Mouse (Mus musculus): ENCODE measurements around the gene Gm21973.

The Gm21973 gene

DNA sequence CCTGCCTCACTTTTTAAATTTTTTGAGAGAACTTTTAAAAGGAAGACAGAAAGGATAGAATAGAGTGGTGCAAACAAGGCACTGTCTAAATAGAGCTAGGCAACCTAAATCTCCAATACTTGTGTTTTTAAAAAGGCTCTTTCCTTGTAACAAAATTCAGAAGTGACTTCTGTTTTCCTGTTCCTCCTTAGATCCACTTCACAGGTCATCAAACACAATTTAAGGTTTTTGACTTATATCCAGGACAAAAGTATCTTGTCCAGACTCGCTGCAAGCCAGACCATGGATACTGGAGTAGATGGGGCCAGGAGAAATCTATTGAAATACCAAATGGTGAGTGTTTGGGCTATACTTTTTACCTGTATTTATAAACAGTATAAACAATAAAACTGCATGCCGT is at the start of gene Gm21973:
Gm21973 (plus strand) TSS at position 301 of the 400 bp plus-strand sequence.
- no peak for DNase-seq (ENCODE audit: low spot score in 2 of 2)

DNA sequence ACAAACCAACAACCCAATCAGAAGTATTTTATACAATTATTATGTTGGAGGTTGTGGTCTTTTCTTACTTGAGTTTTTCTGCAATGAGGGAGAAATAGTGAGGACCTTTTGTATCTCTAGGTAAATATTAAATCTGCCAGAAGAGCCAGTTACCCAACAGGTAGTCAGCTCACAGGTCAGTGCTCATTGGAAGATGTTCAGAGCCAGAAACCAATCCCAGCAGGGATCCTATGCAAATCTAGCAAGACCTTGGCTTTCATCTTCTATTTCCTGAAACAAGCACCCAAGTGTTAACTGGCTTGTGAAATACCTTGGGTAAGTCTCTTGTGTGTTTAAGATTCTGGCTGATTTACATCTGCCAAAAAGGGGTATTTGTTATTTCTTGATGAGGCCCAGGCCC is 48.8 kb upstream of the Gm21973 start:
- DNase-seq (ENCODE audit: low spot score in 2 of 2): no peak

DNA sequence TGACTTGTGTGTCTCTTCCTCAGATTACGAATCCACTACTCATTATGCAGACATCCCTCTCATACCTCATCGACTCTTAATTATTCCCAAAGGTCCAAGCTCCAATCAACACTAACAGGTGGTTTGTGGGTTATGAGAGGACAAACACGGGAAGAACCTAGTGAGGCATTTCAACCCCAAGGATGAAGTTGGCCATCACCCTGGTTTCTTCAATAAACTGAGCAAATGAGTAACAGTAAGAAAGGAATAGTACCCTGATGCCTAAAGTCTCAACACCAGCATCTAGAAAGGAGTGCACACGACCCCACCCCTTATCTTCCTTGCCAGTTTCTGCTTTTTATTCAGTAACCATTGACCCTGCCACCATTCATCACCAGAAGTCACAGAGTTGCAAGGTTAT is 47.7 kb upstream of the Gm21973 start:
- no peak for DNase-seq (ENCODE audit: low spot score in 2 of 2)

DNA sequence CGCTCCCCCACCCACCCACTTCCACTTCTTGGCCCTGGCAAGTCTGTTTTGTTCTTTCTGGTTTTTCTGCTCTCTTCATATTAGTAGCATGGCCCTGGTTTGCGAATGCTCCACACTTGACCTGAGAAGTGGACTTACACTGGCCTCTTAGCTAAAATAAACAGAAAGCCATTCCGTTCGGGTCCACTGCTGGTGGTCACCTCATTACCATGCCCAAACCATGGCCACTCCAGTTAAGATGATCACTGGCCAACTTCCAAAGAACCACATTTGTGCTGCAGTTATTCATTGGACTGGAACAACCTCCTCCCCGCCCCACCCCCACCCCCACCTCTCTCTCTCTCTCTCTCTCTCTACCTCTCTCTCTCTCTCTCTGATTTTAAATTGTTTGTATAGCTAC is 43.6 kb upstream of the Gm21973 start:
- DNase-seq (ENCODE audit: low spot score in 2 of 2): no peak

DNA sequence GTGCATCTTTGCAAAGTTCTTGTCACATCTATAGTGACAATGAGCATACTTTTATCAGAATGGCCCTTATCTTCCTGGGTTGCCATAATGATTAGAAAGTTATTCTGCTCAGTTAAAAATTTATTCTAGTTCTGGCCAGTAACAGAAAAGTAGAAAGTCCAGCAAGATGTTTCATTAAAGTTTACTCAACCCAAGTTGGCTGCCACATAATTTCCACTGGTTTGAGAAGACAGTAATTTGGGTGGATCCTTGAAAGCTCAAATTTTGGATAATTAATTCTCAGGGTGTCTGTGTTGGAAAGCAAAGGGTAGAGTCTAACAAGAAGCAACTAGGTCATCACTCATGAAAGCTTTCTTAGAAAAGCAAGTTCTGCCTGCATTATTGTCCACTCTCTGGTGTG is 41.5 kb upstream of the Gm21973 start:
- DNase-seq (ENCODE audit: low spot score in 2 of 2): no peak

DNA sequence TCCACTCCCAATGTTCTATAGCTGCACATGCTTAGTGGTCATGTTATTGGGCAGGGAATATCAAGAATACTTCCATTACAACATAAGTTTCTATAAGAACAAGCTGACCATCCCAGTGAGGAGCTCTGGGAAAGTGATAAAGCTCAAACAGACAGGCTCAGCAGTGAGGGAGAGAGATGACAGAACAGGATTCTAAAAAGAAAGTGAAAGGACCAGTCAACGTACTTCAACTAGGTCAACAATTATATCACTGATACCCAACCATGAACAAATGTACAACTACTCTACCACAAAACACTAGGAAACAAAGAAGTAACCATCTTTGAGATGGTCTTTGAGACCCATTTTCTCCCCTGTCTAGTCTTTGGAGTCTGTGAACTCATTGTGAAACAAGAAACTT is 28.6 kb upstream of the Gm21973 start:
- DNase-seq (ENCODE audit: low spot score in 2 of 2): no peak

DNA sequence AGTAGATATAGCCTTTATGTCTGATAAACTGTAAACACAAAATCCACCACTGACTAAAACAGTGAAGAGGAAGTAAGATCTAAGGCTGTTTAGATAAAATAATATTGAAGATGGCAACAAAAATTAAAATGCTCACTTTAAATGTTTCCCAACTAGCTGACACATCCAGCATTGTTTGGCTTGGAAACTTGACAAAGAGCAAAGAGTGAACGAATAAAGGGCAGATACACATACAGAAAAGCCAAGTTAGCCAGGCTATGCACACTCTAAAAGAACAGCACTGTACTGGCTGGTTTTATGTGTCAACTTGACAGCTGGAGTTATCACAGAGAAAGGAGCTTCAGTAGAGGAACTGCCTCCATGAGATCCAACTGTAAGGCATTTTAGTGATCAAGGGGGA is 27.1 kb upstream of the Gm21973 start:
- DNase-seq (ENCODE audit: low spot score in 2 of 2): no peak

DNA sequence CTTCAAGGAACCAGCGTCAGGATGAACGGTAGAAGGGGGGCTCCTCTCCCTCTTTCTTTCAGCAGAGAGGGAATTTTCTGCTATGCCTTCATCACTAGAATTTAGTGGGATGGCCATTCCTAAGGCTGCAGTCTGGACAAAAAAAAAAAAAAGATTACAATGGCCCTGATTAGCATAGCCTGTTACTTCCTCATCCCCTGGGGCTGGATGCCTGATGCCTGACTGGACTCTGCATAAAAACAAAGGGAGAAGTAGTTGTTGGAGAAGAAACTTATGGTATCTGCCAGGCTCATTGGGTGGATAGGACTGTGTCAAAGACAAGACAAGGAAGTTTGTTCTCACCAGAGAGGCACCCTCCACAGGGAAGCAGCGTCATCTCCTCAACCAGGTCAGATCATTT is 25.7 kb upstream of the Gm21973 start:
- DNase-seq (ENCODE audit: low spot score in 2 of 2): no peak

DNA sequence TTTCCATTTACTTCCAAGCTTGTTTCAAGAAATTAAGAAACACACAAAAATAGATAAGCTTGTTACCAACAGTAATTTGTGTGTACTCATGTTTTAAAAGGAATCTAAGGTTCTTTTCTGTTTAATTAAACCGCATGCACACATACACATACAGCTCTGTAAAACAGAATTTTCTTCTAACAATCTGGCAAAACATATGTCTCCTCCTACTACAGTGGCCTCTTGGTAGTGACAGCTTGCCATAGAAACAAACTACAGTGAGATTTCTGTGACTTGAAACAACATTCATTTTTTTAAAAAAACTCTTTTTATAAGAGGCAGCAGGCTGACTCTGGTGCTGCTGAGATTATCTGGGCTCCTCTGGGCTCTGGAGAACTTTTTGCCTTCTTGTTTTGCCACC is 18.7 kb upstream of the Gm21973 start:
- DNase-seq (ENCODE audit: low spot score in 2 of 2): no peak

DNA sequence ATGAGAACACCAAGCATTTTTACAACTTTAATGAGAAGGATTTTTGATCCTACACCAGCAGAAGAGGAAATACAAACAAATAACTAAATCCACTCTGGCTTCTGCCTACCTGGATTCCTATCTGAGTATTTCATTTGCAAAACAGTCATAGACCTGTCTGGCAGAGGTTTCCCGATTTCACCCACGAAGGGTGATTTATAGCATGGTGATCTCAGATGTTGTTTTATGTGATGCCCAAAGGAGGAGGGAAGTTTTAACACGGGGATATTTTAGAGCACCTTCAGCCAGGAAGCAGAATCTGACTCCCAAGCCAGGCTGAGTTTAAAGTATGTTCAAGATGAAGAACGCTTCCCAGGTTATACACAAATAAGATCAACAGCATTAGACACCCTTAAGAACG is 13.4 kb upstream of the Gm21973 start:
- DNase-seq (ENCODE audit: low spot score in 2 of 2): no peak

DNA sequence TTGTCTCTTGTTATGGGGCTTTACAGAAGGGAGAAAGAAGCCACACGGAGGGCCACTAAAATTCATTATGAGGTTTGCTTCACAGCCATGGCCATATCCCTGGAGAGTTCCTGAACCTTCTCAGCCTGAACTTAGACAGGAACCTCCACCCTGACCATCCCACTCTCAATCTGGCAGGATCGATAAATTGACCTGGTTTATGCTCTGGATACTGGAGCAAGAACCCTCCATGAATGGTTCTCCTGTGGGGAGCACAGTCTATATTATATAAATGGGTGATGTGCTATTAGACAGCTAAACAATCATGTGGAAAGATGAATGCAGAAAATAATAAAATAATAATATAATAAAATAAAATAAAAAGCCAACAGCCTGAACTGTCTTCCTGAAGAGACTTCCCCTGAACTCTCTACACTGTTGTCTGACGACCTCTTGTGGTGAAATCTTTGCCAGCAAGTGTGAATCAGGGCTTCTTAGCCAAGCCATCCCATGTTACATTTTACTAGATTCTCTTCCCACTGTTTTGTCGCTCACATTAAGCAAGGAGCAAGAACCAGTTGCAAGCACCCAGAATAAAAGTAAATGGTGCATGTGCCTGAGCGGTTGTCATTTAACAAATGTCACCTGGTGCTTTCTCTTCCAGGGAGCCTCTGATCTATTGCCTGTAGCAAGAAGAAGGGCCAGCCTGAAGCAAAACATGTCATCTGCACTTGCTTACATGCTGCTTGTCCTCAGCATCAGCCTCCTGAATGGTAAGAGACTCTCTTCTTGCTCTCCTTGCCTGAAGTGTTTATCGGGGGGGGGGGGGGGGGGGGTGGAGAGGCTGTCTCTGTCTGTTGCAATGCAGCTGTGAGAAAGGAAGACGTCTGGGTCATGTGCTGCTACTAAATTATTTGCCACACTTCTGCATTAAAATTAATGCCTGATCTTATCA is 11.4 kb upstream of the Gm21973 start:
- peak; percentile 31 to 51 for DNase-seq (ENCODE audit: low spot score in 2 of 2)

DNA sequence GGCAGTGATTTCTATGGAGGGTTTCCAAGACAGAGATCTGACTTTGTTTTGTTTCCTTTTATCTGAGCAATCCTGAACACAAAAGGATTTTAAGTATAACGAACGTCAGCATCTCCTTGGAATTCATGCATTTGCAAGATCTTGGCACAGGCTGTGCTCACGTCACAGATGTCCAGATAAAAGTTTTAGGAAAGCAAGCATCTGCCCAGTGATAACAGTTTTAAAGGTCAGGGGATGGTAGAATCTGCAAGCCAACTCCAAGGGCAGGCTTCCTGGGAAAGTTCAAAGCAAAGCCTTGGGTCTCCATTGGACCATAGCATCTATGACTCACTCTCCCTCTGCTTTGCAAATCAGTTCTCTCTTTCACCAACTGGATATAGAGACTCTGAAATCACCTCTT is 5.4 kb downstream of the Gm21973 start:
- DNase-seq (ENCODE audit: low spot score in 2 of 2): no peak

DNA sequence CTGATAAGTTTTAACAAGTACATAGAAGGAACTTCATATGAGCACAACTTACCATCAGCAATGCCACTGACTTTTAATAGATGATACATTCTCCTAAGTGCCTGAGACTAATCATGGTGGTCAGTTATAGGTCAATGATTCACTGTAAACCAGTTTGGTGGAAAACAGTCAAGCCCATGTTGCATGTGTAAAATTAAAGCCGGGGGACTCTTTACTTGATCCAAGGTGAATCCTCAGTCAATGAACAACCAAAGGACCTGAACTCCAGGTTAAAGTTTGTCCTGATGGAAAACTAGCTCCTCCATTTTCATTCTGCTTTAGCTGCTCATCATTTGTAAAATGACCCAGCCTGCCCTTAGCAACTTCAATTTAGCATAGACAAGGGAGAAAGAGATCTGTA is 7.4 kb downstream of the Gm21973 start:
- DNase-seq (ENCODE audit: low spot score in 2 of 2): no peak

DNA sequence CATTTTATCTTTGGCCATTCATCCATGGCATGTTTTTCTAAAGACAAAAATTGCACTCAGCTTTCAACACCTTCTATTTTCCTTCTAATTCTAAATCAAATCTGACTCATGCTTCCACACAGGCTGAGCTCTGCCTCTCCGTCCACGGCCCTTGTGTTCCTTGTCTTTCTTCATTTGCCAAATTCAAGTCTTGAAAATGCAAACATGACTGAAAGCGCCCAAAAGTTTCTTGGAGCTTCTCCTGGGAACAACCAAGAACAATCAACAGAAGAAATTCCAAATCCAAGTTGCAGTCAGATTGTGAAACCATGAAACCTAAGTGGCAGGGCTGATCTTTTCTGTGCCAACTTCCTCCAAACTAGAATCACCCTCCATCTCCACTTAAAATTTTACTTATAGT is 13.4 kb downstream of the Gm21973 start:
- DNase-seq (ENCODE audit: low spot score in 2 of 2): no peak

DNA sequence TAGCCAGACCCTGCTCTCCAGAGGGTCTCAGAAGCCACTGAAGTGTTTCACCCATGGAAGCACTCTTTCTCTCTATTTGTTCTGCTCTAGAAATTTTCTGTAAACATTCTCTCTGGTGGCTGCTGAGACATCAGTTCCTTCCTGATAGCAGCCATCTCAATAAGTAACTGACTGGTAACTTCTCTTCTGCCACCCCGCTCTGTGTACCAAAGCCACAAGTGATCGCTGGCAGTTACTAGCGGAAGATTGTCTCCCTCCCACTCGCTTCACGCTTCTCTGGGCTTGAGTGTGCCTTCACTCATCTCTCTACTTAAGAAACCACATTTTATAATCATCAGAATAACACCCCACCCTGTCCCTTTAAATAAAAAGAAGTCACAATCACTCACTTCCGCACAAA is 21.9 kb downstream of the Gm21973 start:
- DNase-seq (ENCODE audit: low spot score in 2 of 2): no peak

DNA sequence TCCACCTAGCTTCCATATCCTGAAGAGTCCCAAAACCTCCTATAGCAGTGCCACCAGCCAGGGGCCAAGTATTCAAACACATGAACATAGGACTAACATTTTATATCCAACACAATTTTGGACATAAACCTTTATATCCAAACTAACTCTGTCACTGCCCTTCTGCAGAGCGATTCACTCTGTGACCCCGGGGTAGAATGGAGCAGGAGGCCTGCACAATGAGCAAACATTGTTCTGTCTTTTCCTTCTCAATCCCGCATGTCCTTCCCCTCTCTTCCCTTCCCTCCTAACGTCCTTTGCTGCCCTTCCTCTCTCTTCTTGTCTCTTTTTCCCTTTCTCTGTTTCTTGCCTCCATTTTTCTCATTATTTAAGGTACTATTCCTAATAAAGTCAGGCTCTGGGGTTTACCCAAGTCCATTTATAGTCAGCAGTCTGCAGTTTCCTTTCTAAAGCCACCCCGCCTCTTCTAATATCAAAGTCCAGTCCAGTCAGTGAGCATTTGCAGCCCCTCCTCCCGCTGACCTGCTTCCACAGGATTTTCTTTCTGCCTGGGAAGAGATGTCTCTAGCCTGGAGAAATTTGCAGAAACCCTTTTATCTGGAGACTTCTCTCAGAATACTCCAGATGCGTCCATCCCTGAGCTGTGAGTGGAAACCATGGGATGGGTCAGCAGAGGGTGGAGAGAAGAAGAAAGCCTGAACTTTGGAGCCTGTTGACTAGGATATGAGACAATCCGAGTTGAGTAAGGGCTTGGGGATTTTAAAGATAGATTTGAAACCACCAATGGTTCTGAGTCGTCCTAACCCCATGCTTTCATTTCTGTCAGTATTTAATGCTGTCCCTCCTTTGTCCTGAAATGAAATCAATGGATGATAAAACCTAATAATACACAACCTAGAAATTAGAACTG is 33.1 kb downstream of the Gm21973 start, which contains the start of gene Agxt2:
Agxt2 (plus strand) TSS at position 494 of the 910 bp plus-strand sequence.
- no peak for DNase-seq (ENCODE audit: low spot score in 2 of 2)

DNA sequence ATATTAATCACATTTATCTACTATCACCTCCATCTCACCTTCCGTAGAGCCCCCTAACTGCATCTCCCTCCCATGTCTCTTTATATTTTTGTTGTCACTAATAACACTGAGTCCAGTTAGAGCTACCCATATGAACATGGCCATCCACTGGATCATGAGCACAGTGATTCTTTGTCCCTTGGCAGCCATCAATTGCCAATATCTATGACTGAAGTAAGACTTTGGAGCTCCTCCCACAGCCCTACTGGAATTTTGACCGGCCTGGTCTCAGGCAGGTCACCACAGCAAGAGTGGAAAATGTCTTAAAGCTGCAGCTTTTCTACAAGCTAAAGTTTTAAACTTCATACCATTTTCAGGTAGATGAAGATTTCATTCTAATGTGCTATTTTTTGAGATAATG is 41.2 kb downstream of the Gm21973 start:
- no peak for DNase-seq (ENCODE audit: low spot score in 2 of 2)

DNA sequence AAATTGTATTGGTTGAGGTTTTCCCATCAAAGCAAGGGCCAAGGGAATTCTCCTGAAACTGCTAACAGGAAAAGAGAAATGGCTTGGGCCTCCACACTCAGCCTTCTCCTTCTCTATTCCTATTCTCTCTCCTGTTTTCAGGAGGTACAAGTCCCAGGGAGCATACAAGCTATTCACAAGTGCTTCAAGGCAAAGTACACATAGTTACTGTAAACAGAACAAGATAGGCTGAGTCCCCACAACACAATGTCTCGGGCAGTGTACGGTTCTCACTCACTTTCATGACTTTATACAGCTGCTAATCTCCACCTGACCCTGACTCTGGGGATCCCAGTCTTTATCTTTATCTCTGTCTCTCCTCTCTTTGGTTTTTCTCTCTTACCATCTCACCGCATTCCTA is 50.2 kb downstream of the Gm21973 start:
- no peak for DNase-seq (ENCODE audit: low spot score in 2 of 2)

DNA sequence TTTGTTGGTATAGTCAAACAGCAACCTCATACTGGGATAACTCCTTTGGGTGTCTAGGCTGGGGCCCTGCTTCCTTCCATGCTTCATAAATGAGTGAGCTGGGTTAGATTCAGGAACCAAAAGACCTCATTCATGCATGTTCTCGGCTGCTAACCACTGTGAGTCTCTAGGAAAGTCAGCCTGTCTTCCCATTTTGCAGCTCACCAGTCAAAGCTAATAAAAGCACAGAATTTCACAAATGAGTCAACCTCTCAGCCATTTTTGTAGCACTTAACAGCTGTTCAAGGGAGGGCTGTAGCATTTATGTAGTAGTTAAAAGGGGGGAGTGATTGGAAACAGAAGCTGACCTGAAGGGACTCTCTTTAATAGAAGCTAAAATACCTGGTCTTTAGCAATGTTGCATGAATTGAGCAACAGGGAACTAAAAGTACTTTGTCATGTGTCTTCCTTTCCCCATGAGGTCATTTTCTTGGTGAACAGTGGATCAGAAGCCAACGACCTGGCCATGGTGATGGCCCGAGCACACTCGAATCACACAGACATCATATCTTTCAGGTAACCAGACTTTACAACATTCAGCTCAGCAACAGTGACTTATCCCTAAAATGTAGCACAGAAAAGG is 53.3 kb downstream of the Gm21973 start:
- no peak for DNase-seq (ENCODE audit: low spot score in 2 of 2)

DNA sequence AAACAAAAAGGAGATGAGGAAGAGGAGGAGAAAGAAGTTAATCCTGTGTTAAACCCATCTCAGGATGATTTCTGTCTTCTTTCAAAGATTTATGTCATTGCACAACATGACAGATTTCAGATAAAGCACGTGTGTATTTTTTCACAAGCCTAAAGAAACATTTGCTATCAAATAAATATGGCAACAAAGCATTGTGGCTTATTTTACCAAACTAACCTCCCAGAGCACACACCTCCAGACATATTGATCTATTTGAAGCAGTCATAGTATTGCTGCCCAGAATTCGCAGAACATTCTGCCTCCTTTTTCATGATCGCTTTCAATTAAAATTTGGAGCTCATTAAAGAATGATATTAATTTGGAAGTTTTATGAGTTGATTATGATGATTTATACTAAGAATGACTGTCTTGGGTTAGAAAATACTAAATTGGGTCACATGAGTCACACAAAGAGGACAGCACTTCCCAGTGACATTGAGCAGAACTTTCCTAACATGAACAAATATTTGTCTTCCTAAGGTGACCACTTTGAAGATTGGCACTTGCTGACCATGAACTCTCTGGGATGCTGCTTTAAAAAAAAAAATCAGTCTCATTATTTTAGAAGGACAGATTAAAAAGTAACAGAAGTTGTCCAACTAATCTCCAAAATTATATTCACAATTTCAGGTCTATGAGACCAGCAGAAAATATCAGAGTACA is 54.7 kb downstream of the Gm21973 start:
- no peak for DNase-seq (ENCODE audit: low spot score in 2 of 2)

DNA sequence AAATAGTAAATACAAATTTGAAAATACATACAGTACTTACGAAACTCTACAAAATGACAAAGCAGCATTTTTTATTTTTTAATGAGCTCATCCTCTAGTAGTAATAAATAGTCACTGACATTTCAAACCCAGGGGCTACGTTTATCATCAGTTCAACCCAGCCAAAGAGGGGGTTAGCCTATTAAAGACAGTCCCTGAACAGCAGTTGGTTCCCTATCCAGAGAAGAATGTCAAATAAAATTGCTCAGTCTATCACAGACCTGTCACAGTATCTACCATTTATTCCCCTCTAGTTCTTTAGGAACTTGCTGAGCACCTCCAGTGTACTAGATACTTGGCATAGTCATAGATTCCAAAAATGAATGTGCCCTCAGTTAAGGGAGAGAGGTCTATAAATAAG is 62.1 kb downstream of the Gm21973 start:
- DNase-seq (ENCODE audit: low spot score in 2 of 2): no peak

DNA sequence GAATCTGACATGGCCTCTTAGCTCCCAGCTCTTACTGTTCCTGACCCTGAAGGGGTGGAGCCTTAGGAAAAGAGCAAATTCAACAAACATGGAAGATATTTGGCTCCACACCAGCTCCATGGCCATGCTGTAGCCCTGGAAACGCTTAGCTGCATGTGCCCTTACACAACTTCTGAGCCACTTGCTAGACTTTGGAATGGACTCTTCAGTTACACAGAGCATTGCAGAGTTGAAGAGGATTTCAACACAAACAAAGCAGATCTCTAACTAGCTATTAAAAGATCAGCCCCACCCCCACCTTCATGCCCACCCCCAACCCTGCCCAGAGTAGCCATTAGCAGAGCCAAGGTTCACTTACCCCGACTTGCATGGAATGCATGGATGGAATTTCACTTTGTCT is 74.6 kb downstream of the Gm21973 start:
- DNase-seq (ENCODE audit: low spot score in 2 of 2): no peak
